Mouse (Mus musculus) B cell, adult 67 days (primary cell): ENCODE results near the gene Socs4. TPM values are rescaled to one million over a fixed set of nuclear protein-coding genes. Genes with fewer than 3 reads are reported as not detected.

ENCODE experiments used
- total RNA-seq, 2 experiments: library from RNA; stranded (reverse); gene quantifications; 4 replicates each; pipeline ENCODE4 v1.2.4; 2023

Gene Socs4
- 10 to 100 TPM; 30.7 to 34.4 TPM for total RNA-seq

DNA sequence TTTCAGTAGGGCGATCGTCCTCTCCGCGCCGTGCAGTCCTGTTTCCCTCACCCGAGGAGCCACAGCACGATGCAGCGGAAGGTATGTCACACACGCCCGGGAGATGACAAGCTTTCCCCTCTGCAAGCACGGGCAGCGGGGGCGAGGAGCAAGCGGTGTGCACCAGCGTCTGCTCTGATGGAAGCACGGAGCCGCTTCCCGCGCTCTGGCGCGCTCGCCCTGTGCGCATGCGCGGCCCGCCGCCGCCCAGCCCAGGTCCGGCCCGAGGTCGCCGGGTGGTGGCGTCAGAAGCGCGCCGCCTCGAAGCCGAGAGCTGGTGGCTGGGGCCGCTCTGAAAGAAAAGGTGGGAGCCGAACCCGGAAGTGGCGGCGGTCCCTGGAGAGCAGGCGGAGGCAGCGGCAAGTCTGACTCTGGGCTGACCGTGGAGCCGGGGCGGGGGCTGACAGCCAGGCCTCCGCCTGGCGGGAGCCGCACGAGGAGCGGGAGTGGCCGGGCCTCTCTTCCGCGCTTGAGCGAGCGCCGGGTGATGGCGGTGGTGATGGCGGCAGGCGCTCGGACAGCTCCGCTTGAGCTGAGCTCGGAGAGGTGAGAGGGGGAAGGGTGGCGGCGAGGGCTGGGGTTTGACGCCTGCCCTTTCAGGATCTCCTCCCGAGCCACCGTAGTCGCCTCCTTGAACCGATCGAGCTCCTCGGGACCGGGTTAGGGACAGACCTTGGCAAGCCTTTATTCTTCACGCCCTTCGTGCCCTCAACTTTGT, at the start of gene Socs4, which contains the start of gene Wdhd1:
TSS of gene Socs4 (plus strand) at position 295 of the 757 bp plus-strand sequence.
TSS of gene Wdhd1 (minus strand) at position 221 of the 757 bp plus-strand sequence.

DNA sequence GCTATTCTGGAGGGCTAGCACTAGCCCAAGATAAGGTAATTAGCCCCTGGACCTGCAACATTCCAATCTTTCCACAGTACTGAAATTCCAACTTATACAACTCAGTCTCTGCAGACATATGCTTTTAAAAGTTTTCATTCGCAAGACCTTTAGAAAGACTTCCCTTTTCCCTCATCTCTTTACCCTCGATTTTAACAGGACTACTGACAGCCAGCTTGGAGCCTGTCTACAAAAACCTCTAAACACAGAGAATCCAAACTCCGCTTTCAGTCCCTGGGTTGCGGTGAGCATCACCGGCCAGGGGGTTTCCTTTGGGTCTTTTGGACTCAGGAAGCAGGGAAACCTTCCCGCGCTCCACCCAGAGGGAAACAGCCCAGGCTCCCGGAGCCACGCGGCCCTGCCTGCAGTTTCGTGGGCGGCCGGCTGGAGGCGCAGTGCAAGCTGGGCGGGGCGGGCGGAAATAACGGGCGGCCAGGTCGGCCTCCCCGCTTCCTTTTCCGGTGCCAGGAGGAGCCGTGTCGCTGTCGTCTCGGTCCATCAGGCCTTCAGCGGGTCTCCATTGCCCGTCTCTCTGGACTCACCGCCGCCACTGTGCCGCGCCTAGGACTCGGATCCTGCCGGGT, 21.2 kb downstream of the Socs4 start, which contains the start of gene Mapk1ip1l:
TSS of gene Mapk1ip1l (plus strand) at position 482 of the 623 bp plus-strand sequence.

Other genes with a start within 250 kb of the Socs4 start
- 10 to 100 TPM; 41.6 to 53.3 TPM for gene Gch1, start 87.5 kb upstream of the Socs4 start, total RNA-seq
- gene Wdhd1, start 74 bp upstream of the Socs4 start, total RNA-seq: 10 to 100 TPM; 29.9 to 33.2 TPM
- 100 to 1,000 TPM; 152 to 176 TPM for gene Mapk1ip1l, start 21.3 kb downstream of the Socs4 start, total RNA-seq
- gene Lgals3, start 90.8 kb downstream of the Socs4 start, total RNA-seq: 1 to 10 TPM; 3.9 to 4.3 TPM
- gene Dlgap5, start 141.5 kb downstream of the Socs4 start, total RNA-seq: 1 to 10 TPM; 6.7 to 8.0 TPM
- gene Fbxo34, start 173.5 kb downstream of the Socs4 start, total RNA-seq: 10 to 100 TPM; 20.1 to 20.7 TPM